Mouse (Mus musculus) embryonic facial prominence, embryonic 11.5 days (tissue): ENCODE measurements at regions not wholly inside any gene's neighbourhood (a gene's known extent, or its start where the extent isn't known, plus 50 kb on each side); places are given as distances from the start of the nearest gene placed in this dataset.

Experiments
- ATAC-seq: fragments of 200-750 bp; cut with Nextera tagmentation; replicated peaks from 2 replicates; pipeline ENCODE4 v1.8.0; 2017; ENCODE audit warnings: low read depth; ENCODE audit not compliant: insufficient number of reproducible peaks, low FRiP score, low TSS enrichment
- DNase-seq: peaks from one replicate; pipeline ENCODE4 v3.0.0-alpha.2; 2015; ENCODE audit warnings: low spot score
- H3K27ac ChIP-seq: fragments of 300-500 bp; sonication (generic); replicated peaks from 2 replicates; pipeline ENCODE4 v1.5.1; 2014; ENCODE audit warnings: mild to moderate bottlenecking, low read depth, low read length, control low read depth
- H3K27me3 ChIP-seq: fragments of 300-500 bp; sonication (generic); 2 replicates; pipeline ENCODE4 v1.6.1; 2014; ENCODE audit warnings: mild to moderate bottlenecking, low read length, moderate library complexity, mixed read lengths; ENCODE audit not compliant: control insufficient read depth, insufficient read depth
- H3K36me3 ChIP-seq: fragments of 300-500 bp; sonication (generic); replicated peaks from 2 replicates; pipeline ENCODE4 v1.6.1; 2014; ENCODE audit warnings: low read depth, mild to moderate bottlenecking, low read length, moderate library complexity, mixed read lengths; ENCODE audit not compliant: control insufficient read depth, insufficient read depth
- H3K4me1 ChIP-seq: fragments of 300-500 bp; sonication (generic); 2 replicates; pipeline ENCODE4 v1.6.1; 2014; ENCODE audit warnings: low read length, mixed read lengths; ENCODE audit not compliant: control insufficient read depth, insufficient read depth
- H3K4me2 ChIP-seq: fragments of 300-500 bp; sonication (generic); 2 replicates; pipeline ENCODE4 v1.6.1; 2014; ENCODE audit warnings: low read depth, mild to moderate bottlenecking, control low read depth, low read length, moderate library complexity
- H3K4me3 ChIP-seq: fragments of 300-500 bp; sonication (generic); 2 replicates; pipeline ENCODE4 v1.5.1; 2014; ENCODE audit warnings: low read depth, low read length, control low read depth
- H3K9ac ChIP-seq: fragments of 300-500 bp; sonication (generic); replicated peaks from 2 replicates; pipeline ENCODE4 v1.6.1; 2014; ENCODE audit warnings: mild to moderate bottlenecking, control low read depth, low read length
- H3K9me3 ChIP-seq: fragments of 300-500 bp; sonication (generic); replicated peaks from 2 replicates; pipeline ENCODE4 v1.6.1; 2016; ENCODE audit warnings: mild to moderate bottlenecking, low read length, inconsistent platforms, mixed read lengths; ENCODE audit not compliant: control insufficient read depth
- WGBS: fragments of 180-500 bp; shearing (Covaris S2); extraction: QIAGEN DNeasy Blood & Tissue Kit; methylation state at CpG from one replicate; pipeline ENCODE4 v1.1.7; 2014; 5-methylcytosine and 5-hydroxymethylcytosine counted together

- WGBS, result 83% methylated on average over 7 of the region's 7 CpGs
- H3K4me3 ChIP-seq, result no peak overlapping the region
- H3K36me3 ChIP-seq, result no peaks in the 10 kb centered on the region
- no peak overlapping the region for H3K4me2 ChIP-seq
- no peak overlapping the region for H3K27ac ChIP-seq
- no peaks in the 10 kb centered on the region for H3K27me3 ChIP-seq
- no peak overlapping the region for H3K9ac ChIP-seq
- DNase-seq, result no peak
- no peaks in the 10 kb centered on the region for H3K9me3 ChIP-seq
- H3K4me1 ChIP-seq, result no peaks in the 10 kb centered on the region
- ATAC-seq, result no peak
These were observed 96.4 kb downstream of the Nedd1 start for GRCm38 (mm10) chr10:92625781-92626180.

- Histone ChIP-seq H3K9ac (no peak overlapping the region), H3K4me3 (no peak overlapping the region), H3K4me1 (no peaks in the 10 kb centered on the region), H3K27me3 (no peaks in the 10 kb centered on the region), H3K4me2 (no peak overlapping the region), H3K27ac (no peak overlapping the region), H3K9me3 (no peaks in the 10 kb centered on the region), H3K36me3 (no peaks in the 10 kb centered on the region)
- WGBS, result 85% methylated on average over 4 of the region's 5 CpGs
- no peak for DNase-seq
- ATAC-seq, result no peak
These were observed 106.4 kb downstream of the Nedd1 start for GRCm38 (mm10) chr10:92615684-92616379.

GRCm38 (mm10) chr10:92614341-92614740 is 107.9 kb downstream of the Nedd1 start:
- Histone ChIP-seq H3K36me3 (no peaks in the 10 kb centered on the region), H3K4me2 (no peak overlapping the region), H3K4me3 (no peak overlapping the region), H3K9ac (no peak overlapping the region), H3K27me3 (no peaks in the 10 kb centered on the region), H3K27ac (no peak overlapping the region), H3K9me3 (no peaks in the 10 kb centered on the region), H3K4me1 (no peaks in the 10 kb centered on the region)
- 65% methylated on average over 6 of the region's 6 CpGs for WGBS
- DNase-seq (no peak), ATAC-seq (no peak)

GRCm38 (mm10) chr10:92611060-92611459 is 111.2 kb downstream of the Nedd1 start:
- Histone ChIP-seq H3K36me3 (no peaks in the 10 kb centered on the region), H3K4me2 (no peak overlapping the region), H3K4me3 (no peak overlapping the region), H3K9me3 (no peaks in the 10 kb centered on the region), H3K9ac (no peak overlapping the region), H3K4me1 (no peaks in the 10 kb centered on the region), H3K27ac (no peak overlapping the region), H3K27me3 (no peaks in the 10 kb centered on the region)
- WGBS, result 81% methylated on average over 3 of the region's 3 CpGs
- ATAC-seq (no peak), DNase-seq (no peak)

- no peak overlapping the region for H3K4me2 ChIP-seq
- no peaks in the 10 kb centered on the region for H3K27me3 ChIP-seq
- no peak overlapping the region for H3K27ac ChIP-seq
- DNase-seq, result no peak
- WGBS, result 26% methylated on average over 4 of the region's 4 CpGs
- no peaks in the 10 kb centered on the region for H3K36me3 ChIP-seq
- H3K4me1 ChIP-seq, result no peaks in the 10 kb centered on the region
- H3K9ac ChIP-seq, result no peak overlapping the region
- no peak for ATAC-seq
- H3K4me3 ChIP-seq, result no peak overlapping the region
- H3K9me3 ChIP-seq, result no peaks in the 10 kb centered on the region
These were observed 115.5 kb downstream of the Nedd1 start for GRCm38 (mm10) chr10:92606761-92607160.

GRCm38 (mm10) chr10:92605646-92606045 is 116.6 kb downstream of the Nedd1 start:
- Histone ChIP-seq H3K27me3 (no peaks in the 10 kb centered on the region), H3K36me3 (no peaks in the 10 kb centered on the region), H3K4me3 (no peak overlapping the region), H3K9ac (no peak overlapping the region), H3K4me2 (no peak overlapping the region), H3K9me3 (no peaks in the 10 kb centered on the region), H3K4me1 (no peaks in the 10 kb centered on the region), H3K27ac (no peak overlapping the region)
- DNase-seq (no peak), ATAC-seq (no peak)
- WGBS, result 30% methylated on average over 3 of the region's 3 CpGs

- WGBS, result 66% methylated on average over 4 of the region's 4 CpGs
- H3K27me3 ChIP-seq, result no peaks in the 10 kb centered on the region
These were observed 122.1 kb downstream of the Nedd1 start for GRCm38 (mm10) chr10:92600116-92600515.

GRCm38 (mm10) chr10:92595496-92596355 is 126.5 kb downstream of the Nedd1 start:
- no peaks in the 10 kb centered on the region for H3K36me3 ChIP-seq
- no peak for DNase-seq
- ATAC-seq, result no peak
- no peak overlapping the region for H3K4me3 ChIP-seq
- no peaks in the 10 kb centered on the region for H3K27me3 ChIP-seq
- H3K4me1 ChIP-seq, result no peaks in the 10 kb centered on the region
- no peak overlapping the region for H3K9ac ChIP-seq
- no peak overlapping the region for H3K4me2 ChIP-seq
- H3K9me3 ChIP-seq, result no peaks in the 10 kb centered on the region
- 31% methylated on average over 6 of the region's 6 CpGs for WGBS
- H3K27ac ChIP-seq, result no peak overlapping the region

More at GRCm38 (mm10) chr10:92600116-92600515, 122.1 kb downstream of the Nedd1 start:
- H3K27ac ChIP-seq, result no peak overlapping the region
- ATAC-seq (no peak), DNase-seq (no peak)
- H3K4me3 ChIP-seq, result no peak overlapping the region
- H3K4me1 ChIP-seq, result no peaks in the 10 kb centered on the region
- H3K9me3 ChIP-seq, result no peaks in the 10 kb centered on the region
- H3K4me2 ChIP-seq, result no peak overlapping the region
- H3K9ac ChIP-seq, result no peak overlapping the region
- H3K36me3 ChIP-seq, result no peaks in the 10 kb centered on the region
